Mouse (Mus musculus): ENCODE data around the gene Olfr239.
"Not testable (repeated sequence)": the region's sequence is repeated elsewhere in the genome, so short reads cannot be mapped to it uniquely, and the experiment has no call there.

Olfr239 gene

DNA sequence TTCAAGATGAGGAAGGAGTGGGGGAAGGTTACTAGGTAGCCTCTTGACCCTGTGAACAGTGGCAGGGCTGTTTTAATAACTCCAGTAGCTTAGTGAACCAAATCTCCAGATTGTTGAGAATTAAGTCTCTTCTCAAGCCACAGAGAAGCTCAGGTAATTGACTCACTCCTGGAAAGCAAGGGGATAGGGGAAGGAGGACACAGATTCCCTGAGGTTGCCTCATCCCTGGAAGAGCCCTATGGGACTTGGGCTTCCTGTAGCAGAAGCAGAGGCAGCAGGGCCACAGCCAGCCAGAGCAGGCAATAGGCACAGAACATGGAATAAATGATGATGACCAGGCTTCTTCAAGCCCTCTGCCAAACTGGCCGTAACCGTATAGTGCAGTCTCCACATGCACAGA lies at the start of gene Olfr239:
Gene Olfr239, plus strand, starts transcription at position 301 of the 400 bp plus-strand sequence.
- not testable (repeated sequence) for DNase-seq (ENCODE audit: low spot score in 2 of 2)

DNA sequence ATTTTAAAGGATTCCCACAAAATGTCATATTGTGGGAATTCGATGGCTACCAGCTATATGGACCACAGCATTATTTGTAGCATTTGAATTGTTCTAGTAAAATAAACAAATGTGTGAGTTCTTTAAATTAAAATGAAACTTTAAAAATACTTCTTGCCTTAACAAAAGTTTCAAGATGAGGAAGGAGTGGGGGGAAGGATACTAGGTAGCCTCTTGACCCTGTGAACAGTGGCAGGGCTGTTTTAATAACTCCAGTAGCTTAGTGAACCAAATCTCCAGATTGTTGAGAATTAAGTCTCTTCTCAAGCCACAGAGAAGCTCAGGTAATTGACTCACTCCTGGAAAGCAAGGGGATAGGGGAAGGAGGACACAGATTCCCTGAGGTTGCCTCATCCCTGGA lies 23.0 kb upstream of the Olfr239 start, which contains the start of gene Olfr55:
Gene Olfr55, plus strand, starts transcription at position 301 of the 400 bp plus-strand sequence.
- not testable (repeated sequence) for DNase-seq (ENCODE audit: low spot score in 2 of 2)

DNA sequence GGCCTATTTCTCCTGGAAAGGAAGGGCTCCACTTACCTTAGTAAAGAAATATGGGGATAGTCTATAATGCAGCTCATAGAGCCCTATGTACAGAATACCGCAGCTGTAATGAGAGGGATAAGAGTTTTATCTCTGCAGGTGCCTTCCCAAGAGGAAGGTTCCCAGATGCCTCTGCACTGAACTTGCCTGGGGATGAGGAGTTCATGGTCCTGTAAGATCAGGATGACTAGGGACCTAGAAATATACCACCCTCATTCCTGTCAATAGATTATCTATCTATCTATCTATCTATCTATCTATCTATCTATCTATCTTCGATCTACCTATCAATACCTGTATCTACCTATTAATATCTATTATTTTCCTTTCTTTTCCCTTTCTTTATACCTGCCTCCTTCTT lies 30.5 kb downstream of the Olfr239 start, which contains the start of gene Olfr1564:
Gene Olfr1564, minus strand, starts transcription at position 101 of the 400 bp plus-strand sequence.
- no peak for DNase-seq (ENCODE audit: low spot score in 2 of 2)

DNA sequence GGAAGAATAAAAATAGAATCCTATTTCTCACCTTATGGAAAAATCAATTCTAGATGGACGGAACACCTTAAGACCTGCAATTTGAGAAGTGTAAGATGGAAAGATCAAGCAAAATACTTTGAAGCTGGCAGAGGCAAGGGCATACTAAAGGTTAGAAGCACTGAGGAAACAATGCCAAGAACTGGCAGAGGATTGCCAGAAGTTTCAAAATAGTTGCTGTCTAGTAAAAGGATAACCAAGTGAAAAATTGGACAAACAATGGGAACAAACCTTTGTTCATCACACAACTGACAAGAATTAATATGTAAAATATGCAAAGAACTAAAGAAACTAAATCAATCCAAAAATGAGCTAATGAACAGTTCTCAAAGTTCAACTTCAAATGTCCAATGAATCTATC lies 45.5 kb downstream of the Olfr239 start:
- not testable (repeated sequence) for DNase-seq (ENCODE audit: low spot score in 2 of 2)

Data from left cerebral cortex, adult 9 months (tissue).